Mouse (Mus musculus): Measurements from ENCODE around the gene Itgb3.

DNA sequence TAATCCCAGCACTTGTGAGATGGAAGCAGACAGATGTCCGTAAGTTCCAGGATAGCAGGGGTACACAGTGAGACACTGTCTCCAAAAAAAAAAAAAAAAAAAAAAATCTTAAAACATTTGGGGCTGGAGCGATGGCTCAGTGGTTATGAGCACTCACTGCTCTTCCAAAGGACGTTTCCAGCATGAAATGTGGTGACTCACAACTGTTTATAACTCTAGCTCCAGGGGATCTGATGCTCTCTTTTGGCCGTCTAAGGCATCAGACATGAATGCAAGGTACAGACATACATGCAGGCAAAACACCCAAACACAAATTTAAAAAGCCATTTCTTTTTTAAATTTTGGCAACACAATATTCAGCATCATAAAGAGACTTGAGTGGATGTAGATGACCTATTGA, 65.6 kb downstream of the Itgb3 start:
- no peak for TF ChIP-seq GATA1 (IDR thresholded peaks at IDR 0.05; ENCODE audit: borderline replicate concordance, low read length)
- TF ChIP-seq FLI1 (IDR thresholded peaks at IDR 0.05; ENCODE audit: low read length): no peak

Measured in megakaryocyte, embryonic 14.5 days (primary cell).